Mouse (Mus musculus) neural tube, embryonic 14.5 days (tissue): ENCODE measurements around the gene Pomp. TPM values are rescaled to one million over a fixed set of nuclear protein-coding genes. Genes with fewer than 3 reads are reported as not detected.
A peak's percentile ranks its signal among the peaks of the same experiment; 100 is the strongest.

ENCODE experiments used
- ATAC-seq: fragments of 200-750 bp; cut with Nextera tagmentation; 2 replicates; pipeline ENCODE4 v1.8.0; 2017; ENCODE audit warnings: low read depth, mild to moderate bottlenecking, moderate TSS enrichment, moderate library complexity
- H3K27ac ChIP-seq: fragments of 300-500 bp; sonication (generic); 2 replicates; pipeline ENCODE4 v1.5.1; 2014; ENCODE audit warnings: low read depth, mild to moderate bottlenecking, control low read depth, low read length, moderate library complexity, mixed read lengths
- H3K27me3 ChIP-seq: fragments of 300-500 bp; sonication (generic); 2 replicates; pipeline ENCODE4 v1.6.1; 2014; ENCODE audit warnings: low read length; ENCODE audit not compliant: control insufficient read depth, insufficient read depth
- H3K36me3 ChIP-seq: fragments of 300-500 bp; sonication (generic); 2 replicates; pipeline ENCODE4 v1.6.1; 2014; ENCODE audit warnings: low read length, mixed read lengths; ENCODE audit not compliant: control insufficient read depth, insufficient read depth
- H3K4me1 ChIP-seq: fragments of 300-500 bp; sonication (generic); 2 replicates; pipeline ENCODE4 v1.6.1; 2014; ENCODE audit warnings: low read length; ENCODE audit not compliant: control insufficient read depth, insufficient read depth
- H3K4me2 ChIP-seq: fragments of 300-500 bp; sonication (generic); 2 replicates; pipeline ENCODE4 v1.6.1; 2014; ENCODE audit warnings: mild to moderate bottlenecking, low read depth, low read length, control low read depth
- H3K4me3 ChIP-seq: fragments of 300-500 bp; sonication (generic); 2 replicates; pipeline ENCODE4 v1.5.1; 2014; ENCODE audit warnings: low read depth, low read length, control low read depth, mixed read lengths
- H3K9ac ChIP-seq: fragments of 300-500 bp; sonication (generic); replicated peaks from 2 replicates; pipeline ENCODE4 v1.6.1; 2014; ENCODE audit warnings: low read depth, mild to moderate bottlenecking, control low read depth, low read length, mixed read lengths
- H3K9me3 ChIP-seq: fragments of 300-500 bp; sonication (generic); 2 replicates; pipeline ENCODE4 v1.6.1; 2016; ENCODE audit warnings: low read length; ENCODE audit not compliant: control insufficient read depth
- WGBS: fragments of 180-500 bp; shearing (Covaris S2); extraction: QIAGEN DNeasy Blood & Tissue Kit; methylation state at CpG from one replicate; pipeline ENCODE4 v1.1.7; 2014; 5-methylcytosine and 5-hydroxymethylcytosine counted together
- polyA plus RNA-seq: library from polyadenylated mRNA; unstranded; fragments of >200 nt; fragmentation: Nextera tagmentation; extraction: Ambion mirVana; gene quantifications from 2 replicates; pipeline ENCODE4 v1.2.1, GENCODE M21; 2014

Pomp gene
- polyA plus RNA-seq, 1 experiment from 2014 or later = 515 TPM

- WGBS = 93% methylated on average over 18 of the region's 18 CpGs
These were observed 14.3 kb downstream of the Pomp start for GRCm38 (mm10) chr5:147874491-147875065.

GRCm38 (mm10) chr5:147875210-147875609, 14.9 kb downstream of the Pomp start:
- H3K36me3 ChIP-seq = peaks cover 59% of the 10 kb centered on the region
- no peak overlapping the region for H3K27ac ChIP-seq
- WGBS = 96% methylated on average over 8 of the region's 8 CpGs
- H3K9ac ChIP-seq = no peak overlapping the region
- no peak overlapping the region for H3K4me2 ChIP-seq
- no peaks in the 10 kb centered on the region for H3K9me3 ChIP-seq
- no peak overlapping the region for H3K4me3 ChIP-seq
- H3K27me3 ChIP-seq = no peaks in the 10 kb centered on the region
- no peaks in the 10 kb centered on the region for H3K4me1 ChIP-seq
- ATAC-seq = no peak

More at GRCm38 (mm10) chr5:147874491-147875065, 14.3 kb downstream of the Pomp start:
- no peak overlapping the region for H3K4me2 ChIP-seq
- no peak overlapping the region for H3K9ac ChIP-seq
- no peak overlapping the region for H3K27ac ChIP-seq
- H3K27me3 ChIP-seq = no peaks in the 10 kb centered on the region
- H3K36me3 ChIP-seq = peaks cover 65% of the 10 kb centered on the region
- no peak for ATAC-seq
- H3K9me3 ChIP-seq = no peaks in the 10 kb centered on the region
- H3K4me3 ChIP-seq = no peak overlapping the region
- no peaks in the 10 kb centered on the region for H3K4me1 ChIP-seq

GRCm38 (mm10) chr5:147877520-147877919, 17.3 kb downstream of the Pomp start:
- Histone ChIP-seq H3K36me3 (peaks cover 40% of the 10 kb centered on the region), H3K27me3 (no peaks in the 10 kb centered on the region), H3K27ac (no peak overlapping the region), H3K9me3 (no peaks in the 10 kb centered on the region), H3K4me2 (no peak overlapping the region), H3K9ac (no peak overlapping the region), H3K4me1 (no peaks in the 10 kb centered on the region), H3K4me3 (no peak overlapping the region)
- WGBS = 85% methylated on average over 6 of the region's 6 CpGs
- ATAC-seq = no peak

- ATAC-seq = no peak
- H3K27ac ChIP-seq = no peak overlapping the region
- peaks cover 27% of the 10 kb centered on the region for H3K36me3 ChIP-seq
- 93% methylated on average over 17 of the region's 17 CpGs for WGBS
- H3K9ac ChIP-seq = no peak overlapping the region
- no peaks in the 10 kb centered on the region for H3K27me3 ChIP-seq
- H3K4me1 ChIP-seq = no peaks in the 10 kb centered on the region
- no peak overlapping the region for H3K4me3 ChIP-seq
- no peak overlapping the region for H3K4me2 ChIP-seq
- H3K9me3 ChIP-seq = no peaks in the 10 kb centered on the region
These were observed 19.9 kb downstream of the Pomp start for GRCm38 (mm10) chr5:147879971-147880682.

DNA sequence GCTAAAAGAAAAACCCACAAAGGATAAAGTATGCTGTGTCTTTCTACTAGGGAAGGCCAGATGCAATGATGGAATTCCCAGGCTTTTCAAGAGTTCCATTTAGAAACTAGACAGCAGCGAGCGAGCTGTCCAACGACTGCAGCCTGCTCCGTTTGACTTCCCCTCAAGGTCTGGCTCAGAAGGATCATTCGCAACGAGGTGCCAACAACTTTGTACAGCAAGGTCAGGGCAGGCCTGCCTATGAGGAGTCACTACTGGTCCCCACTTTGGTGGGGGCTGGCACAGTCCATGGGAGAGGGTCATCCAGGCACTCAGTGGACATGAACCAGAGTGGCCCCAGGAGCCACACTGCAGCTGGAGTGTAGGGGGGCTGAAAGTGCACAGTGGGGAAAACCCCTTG, 23.3 kb downstream of the Pomp start:
- H3K4me2 ChIP-seq = no peak overlapping the region
- no peak overlapping the region for H3K4me3 ChIP-seq
- 86% methylated on average over 6 of the region's 6 CpGs for WGBS
- peaks cover 1% of the 10 kb centered on the region; the same call in 1 of the 2 replicates for H3K36me3 ChIP-seq
- no peak overlapping the region for H3K27ac ChIP-seq
- no peak for ATAC-seq
- no peaks in the 10 kb centered on the region for H3K9me3 ChIP-seq
- H3K4me1 ChIP-seq = no peaks in the 10 kb centered on the region
- H3K27me3 ChIP-seq = no peaks in the 10 kb centered on the region
- H3K9ac ChIP-seq = no peak overlapping the region

DNA sequence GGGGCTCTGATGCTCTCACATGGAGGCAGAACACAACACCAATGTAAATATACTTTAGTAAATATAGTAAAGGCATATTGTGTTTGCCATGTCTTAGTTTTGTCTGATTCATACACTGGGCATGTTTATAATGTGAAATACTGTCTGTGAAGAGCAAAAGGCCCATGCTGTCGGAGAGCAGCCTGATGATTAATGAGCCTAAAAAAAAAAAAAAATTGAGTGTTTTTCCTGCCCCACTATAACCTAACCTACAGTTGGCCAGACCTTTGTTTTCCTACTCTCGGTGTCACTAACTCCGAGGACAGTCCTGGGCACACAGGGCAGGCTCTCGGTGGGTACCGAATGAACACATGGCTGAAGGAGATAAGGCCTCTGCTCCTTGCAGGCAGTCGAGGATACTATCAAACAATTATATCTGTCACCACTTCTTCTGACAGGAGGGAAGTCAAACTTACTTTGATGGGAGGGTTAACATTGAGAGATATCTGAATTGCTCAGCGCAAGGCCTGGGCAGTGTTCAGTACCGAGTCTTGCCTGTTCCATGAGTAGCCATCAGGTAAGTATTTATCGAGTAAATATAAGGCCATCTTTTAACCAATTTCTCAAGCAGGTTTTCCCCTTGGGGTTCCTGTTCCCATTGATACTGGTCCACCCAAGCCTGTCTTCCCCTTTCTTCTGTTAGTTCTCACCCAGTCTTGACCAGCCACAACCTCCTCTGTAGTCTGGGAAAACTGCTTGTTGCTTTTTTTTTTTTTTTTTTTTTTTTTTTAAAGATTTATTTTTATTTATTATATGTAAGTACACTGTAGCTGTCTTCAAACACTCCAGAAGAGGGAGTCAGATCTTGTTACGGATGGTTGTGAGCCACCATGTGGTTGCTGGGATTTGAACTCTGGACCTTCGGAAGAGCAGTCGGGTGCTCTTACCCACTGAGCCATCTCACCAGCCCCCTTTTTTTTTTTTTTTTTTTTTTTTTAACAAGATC, 28.3 kb downstream of the Pomp start:
- 88% methylated on average over 10 of the region's 12 CpGs for WGBS

GRCm38 (mm10) chr5:147892735-147893134, 32.5 kb downstream of the Pomp start:
- Histone ChIP-seq H3K4me3 (no peak overlapping the region), H3K9ac (no peak overlapping the region), H3K27me3 (peaks cover 2% of the 10 kb centered on the region; the same call in 1 of the 2 replicates), H3K36me3 (no peaks in the 10 kb centered on the region), H3K9me3 (no peaks in the 10 kb centered on the region), H3K4me2 (no peak overlapping the region), H3K27ac (no peak overlapping the region), H3K4me1 (peaks cover 7% of the 10 kb centered on the region; the same call in 1 of the 2 replicates)
- WGBS = 17% methylated on average over 6 of the region's 6 CpGs
- no peak for ATAC-seq

More for the DNA sequence above, 28.3 kb downstream of the Pomp start:
- Histone ChIP-seq H3K27ac (no peak overlapping the region), H3K36me3 (no peaks in the 10 kb centered on the region), H3K27me3 (no peaks in the 10 kb centered on the region), H3K9ac (no peak overlapping the region), H3K9me3 (no peaks in the 10 kb centered on the region), H3K4me3 (no peak overlapping the region), H3K4me2 (no peak overlapping the region), H3K4me1 (no peaks in the 10 kb centered on the region)
- no peak for ATAC-seq

GRCm38 (mm10) chr5:147893143-147893542, 32.9 kb downstream of the Pomp start:
- H3K4me2 ChIP-seq = peak overlapping the region; percentile 96; the same call in 1 of the 2 replicates
- peaks cover 2% of the 10 kb centered on the region; the same call in 1 of the 2 replicates for H3K27me3 ChIP-seq
- H3K9ac ChIP-seq = no peak overlapping the region
- peaks cover 7% of the 10 kb centered on the region; the same call in 1 of the 2 replicates for H3K4me1 ChIP-seq
- ATAC-seq = no peak
- no peak overlapping the region for H3K4me3 ChIP-seq
- WGBS = 11% methylated on average over 9 of the region's 9 CpGs
- no peaks in the 10 kb centered on the region for H3K9me3 ChIP-seq
- H3K36me3 ChIP-seq = no peaks in the 10 kb centered on the region
- no peak overlapping the region for H3K27ac ChIP-seq
